Mouse (Mus musculus) ES-Bruce4 (cell line): ENCODE data around the gene Ankrd9. TPM values are rescaled to one million over a fixed set of nuclear protein-coding genes. Genes with fewer than 3 reads are reported as not detected.

Experiments used
- H3K27ac ChIP-seq: 2 replicates; pipeline ENCODE4 v1.5.1; 2012; ENCODE audit warnings: low read length, inconsistent platforms; ENCODE audit not compliant: insufficient read depth
- H3K27me3 ChIP-seq: 2 replicates; pipeline ENCODE4 v1.6.1; 2012; ENCODE audit warnings: mild to moderate bottlenecking, low read length, inconsistent platforms; ENCODE audit not compliant: control insufficient read depth, poor library complexity, insufficient read depth, severe bottlenecking
- H3K36me3 ChIP-seq: 2 replicates; pipeline ENCODE4 v1.6.1; 2012; ENCODE audit warnings: inconsistent platforms, mild to moderate bottlenecking, low read length, moderate library complexity; ENCODE audit not compliant: control insufficient read depth, poor library complexity, insufficient read depth, severe bottlenecking
- H3K4me1 ChIP-seq: one replicate; pipeline ENCODE4 v1.8.1; 2011; ENCODE audit warnings: low read length; ENCODE audit not compliant: control insufficient read depth, insufficient read depth
- H3K4me3 ChIP-seq: 2 replicates; pipeline ENCODE4 v1.5.1; 2011; ENCODE audit warnings: low read depth, mild to moderate bottlenecking, low read length
- H3K9ac ChIP-seq: 2 replicates; pipeline ENCODE4 v1.6.1; 2012; ENCODE audit warnings: low read depth, mild to moderate bottlenecking, inconsistent platforms; ENCODE audit not compliant: poor library complexity, severe bottlenecking
- H3K9me3 ChIP-seq: replicated peaks from 2 replicates; pipeline ENCODE4 v1.6.1; 2012; ENCODE audit warnings: mild to moderate bottlenecking, low read length, inconsistent platforms; ENCODE audit not compliant: control insufficient read depth, poor library complexity, insufficient read depth, severe bottlenecking
- CTCF ChIP-seq: IDR thresholded peaks from one replicate; pipeline ENCODE4 v1.8.1; 2011; ENCODE audit warnings: low read depth, low read length
- EP300 ChIP-seq: IDR thresholded peaks from 2 replicates; pipeline ENCODE4 v1.6.1; 2011; ENCODE audit warnings: low read depth, low read length; ENCODE audit not compliant: insufficient read depth
- POLR2A ChIP-seq: IDR thresholded peaks from one replicate; pipeline ENCODE4 v1.8.1; 2011; ENCODE audit warnings: low read length; ENCODE audit not compliant: insufficient read depth
- polyA plus RNA-seq: library from polyadenylated mRNA; stranded (reverse); fragments of >200 nt; gene quantifications from 2 replicates; pipeline ENCODE4 v1.2.4, GENCODE M21; 2011; ENCODE audit warnings: low read depth; ENCODE audit not compliant: missing spikeins, insufficient read depth, insufficient read length

Ankrd9 gene
- polyA plus RNA-seq, 1 experiment, result 4.9 TPM

DNA sequence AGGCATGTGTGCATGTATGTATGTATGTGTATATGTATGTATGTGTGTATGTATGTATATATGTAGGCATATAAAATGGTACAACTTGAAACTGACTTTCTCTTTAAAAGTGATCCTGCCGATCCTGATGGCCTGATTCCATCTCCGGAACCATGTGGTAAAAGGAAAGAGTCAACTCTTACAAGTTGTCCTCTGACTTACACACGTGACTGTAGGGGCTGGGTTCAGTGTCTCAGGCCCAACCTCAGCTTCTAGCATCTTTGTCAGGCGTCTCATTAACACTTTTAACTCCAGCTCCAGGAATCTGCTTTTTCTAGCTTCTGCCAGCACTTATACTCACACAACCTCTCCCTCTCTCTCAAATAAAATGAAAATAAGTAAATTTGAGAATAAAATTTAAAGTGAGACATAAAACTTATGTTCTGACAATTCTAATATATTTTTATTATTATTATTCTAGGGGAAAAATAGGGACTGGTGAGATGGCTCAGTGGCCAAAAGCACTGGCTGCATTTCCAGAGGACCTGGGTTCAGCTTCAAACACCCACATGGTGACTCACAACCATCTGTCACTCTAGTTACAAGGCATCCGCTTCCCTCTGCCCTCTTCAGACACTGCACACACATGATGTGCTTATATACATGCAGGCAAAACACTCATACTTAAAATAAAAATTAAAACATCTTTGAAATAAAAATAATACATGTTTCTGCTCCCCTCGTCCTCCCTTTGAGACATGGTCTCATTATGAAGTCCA lies 26.0 kb downstream of the Ankrd9 start:
- no peaks in the 10 kb centered on the region for H3K4me1 ChIP-seq
- H3K9ac ChIP-seq, result no peak overlapping the region
- H3K4me3 ChIP-seq, result no peak overlapping the region
- H3K27ac ChIP-seq, result no peak overlapping the region
- H3K36me3 ChIP-seq, result no peaks in the 10 kb centered on the region; the same call in 1 of the 2 replicates
- no peaks in the 10 kb centered on the region for H3K27me3 ChIP-seq
- no peak for TF ChIP-seq EP300
- TF ChIP-seq CTCF, result no peak
- no peak for TF ChIP-seq POLR2A
- no peaks in the 10 kb centered on the region for H3K9me3 ChIP-seq

DNA sequence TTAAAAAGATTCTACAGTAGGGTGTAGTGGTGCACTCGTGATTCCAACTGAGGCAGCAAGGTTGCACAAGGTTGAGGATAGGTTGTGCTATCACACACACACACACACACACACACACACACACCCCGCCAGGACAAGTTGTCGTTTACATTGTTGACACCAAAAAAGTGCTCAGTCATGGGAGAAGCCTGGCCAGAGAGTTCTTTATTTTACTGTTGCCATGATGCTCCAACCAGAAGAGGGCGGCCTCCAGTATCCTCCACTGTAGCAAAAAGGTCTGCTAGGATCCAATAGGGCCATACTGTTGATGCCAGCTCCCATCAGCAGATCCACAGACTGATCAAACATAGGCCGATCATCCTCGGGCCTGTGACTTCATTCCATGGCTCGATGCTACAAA lies 27.6 kb downstream of the Ankrd9 start:
- H3K36me3 ChIP-seq, result no peaks in the 10 kb centered on the region; the same call in 1 of the 2 replicates
- H3K27me3 ChIP-seq, result no peaks in the 10 kb centered on the region
- no peak overlapping the region for H3K9ac ChIP-seq
- H3K27ac ChIP-seq, result no peak overlapping the region
- H3K9me3 ChIP-seq, result no peaks in the 10 kb centered on the region
- TF ChIP-seq EP300 (no peak), POLR2A (no peak), CTCF (no peak)
- H3K4me3 ChIP-seq, result no peak overlapping the region
- no peaks in the 10 kb centered on the region for H3K4me1 ChIP-seq

DNA sequence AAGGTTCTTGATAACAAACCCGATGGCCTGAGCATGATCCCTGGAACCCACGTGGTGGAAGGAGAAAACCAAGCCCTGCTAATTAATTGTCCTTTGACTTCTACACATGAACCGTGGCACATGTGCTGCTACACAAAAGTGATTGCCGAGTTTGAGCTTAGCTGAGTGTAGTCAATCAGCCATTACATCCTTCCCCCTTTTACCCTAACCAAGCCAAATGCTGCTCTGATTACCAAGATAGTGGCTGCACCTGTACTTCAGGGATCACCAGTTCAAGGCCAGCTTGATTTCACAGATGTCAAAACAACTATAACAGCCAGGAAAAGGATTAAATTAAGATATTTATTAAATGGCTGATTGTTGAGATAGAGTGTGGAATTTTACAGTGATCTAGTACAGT lies 28.7 kb downstream of the Ankrd9 start:
- no peaks in the 10 kb centered on the region for H3K36me3 ChIP-seq
- no peaks in the 10 kb centered on the region for H3K27me3 ChIP-seq
- no peak overlapping the region for H3K4me3 ChIP-seq

DNA sequence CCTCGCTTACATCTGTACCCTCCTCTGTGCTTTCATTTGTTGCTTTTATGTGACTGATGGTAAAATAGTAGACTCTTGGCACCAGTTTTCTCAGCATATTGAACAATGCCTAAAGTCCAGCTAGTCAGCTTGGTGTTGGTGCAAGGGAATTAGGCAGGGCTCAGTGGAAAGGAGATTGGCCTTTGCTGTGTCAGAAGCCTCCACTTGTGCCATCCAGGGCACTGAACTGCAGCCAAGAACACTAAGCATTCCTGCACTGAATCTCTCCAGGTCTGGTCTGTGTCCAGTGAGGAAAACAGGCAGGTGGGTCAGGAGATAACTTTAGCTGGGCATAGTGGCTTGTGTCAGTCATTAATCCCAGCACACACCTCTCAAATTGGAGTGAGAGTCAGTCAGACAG lies 29.4 kb downstream of the Ankrd9 start:
- Histone ChIP-seq H3K4me1 (no peaks in the 10 kb centered on the region), H3K27ac (no peak overlapping the region), H3K4me3 (no peak overlapping the region), H3K36me3 (no peaks in the 10 kb centered on the region), H3K9me3 (no peaks in the 10 kb centered on the region), H3K9ac (no peak overlapping the region), H3K27me3 (no peaks in the 10 kb centered on the region)
- no peak for TF ChIP-seq EP300
- TF ChIP-seq CTCF, result no peak
- no peak for TF ChIP-seq POLR2A

More for the DNA sequence above, 28.7 kb downstream of the Ankrd9 start:
- Histone ChIP-seq H3K27ac (no peak overlapping the region), H3K9me3 (no peaks in the 10 kb centered on the region), H3K9ac (no peak overlapping the region), H3K4me1 (no peaks in the 10 kb centered on the region)
- no peak for TF ChIP-seq EP300
- no peak for TF ChIP-seq CTCF
- no peak for TF ChIP-seq POLR2A

DNA sequence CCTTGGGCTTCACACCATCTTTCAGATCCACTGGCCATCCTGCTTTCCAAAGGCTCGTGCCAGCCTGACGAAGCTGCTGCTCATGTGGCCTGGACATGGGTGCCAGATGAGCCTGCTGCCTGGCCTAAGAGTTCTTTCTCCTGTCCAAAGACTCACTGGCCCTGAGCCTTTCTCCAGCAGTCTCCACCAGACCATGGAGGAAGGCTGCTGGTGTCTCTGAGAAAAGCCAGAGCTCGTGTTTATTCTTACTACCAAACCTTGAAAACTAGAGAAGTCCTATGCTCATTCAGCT lies 30.0 kb downstream of the Ankrd9 start:
- Histone ChIP-seq H3K4me1 (no peaks in the 10 kb centered on the region), H3K9me3 (no peaks in the 10 kb centered on the region), H3K9ac (no peak overlapping the region), H3K27me3 (no peaks in the 10 kb centered on the region), H3K4me3 (no peak overlapping the region), H3K27ac (no peak overlapping the region), H3K36me3 (no peaks in the 10 kb centered on the region)
- TF ChIP-seq CTCF, result no peak
- no peak for TF ChIP-seq POLR2A
- no peak for TF ChIP-seq EP300

DNA sequence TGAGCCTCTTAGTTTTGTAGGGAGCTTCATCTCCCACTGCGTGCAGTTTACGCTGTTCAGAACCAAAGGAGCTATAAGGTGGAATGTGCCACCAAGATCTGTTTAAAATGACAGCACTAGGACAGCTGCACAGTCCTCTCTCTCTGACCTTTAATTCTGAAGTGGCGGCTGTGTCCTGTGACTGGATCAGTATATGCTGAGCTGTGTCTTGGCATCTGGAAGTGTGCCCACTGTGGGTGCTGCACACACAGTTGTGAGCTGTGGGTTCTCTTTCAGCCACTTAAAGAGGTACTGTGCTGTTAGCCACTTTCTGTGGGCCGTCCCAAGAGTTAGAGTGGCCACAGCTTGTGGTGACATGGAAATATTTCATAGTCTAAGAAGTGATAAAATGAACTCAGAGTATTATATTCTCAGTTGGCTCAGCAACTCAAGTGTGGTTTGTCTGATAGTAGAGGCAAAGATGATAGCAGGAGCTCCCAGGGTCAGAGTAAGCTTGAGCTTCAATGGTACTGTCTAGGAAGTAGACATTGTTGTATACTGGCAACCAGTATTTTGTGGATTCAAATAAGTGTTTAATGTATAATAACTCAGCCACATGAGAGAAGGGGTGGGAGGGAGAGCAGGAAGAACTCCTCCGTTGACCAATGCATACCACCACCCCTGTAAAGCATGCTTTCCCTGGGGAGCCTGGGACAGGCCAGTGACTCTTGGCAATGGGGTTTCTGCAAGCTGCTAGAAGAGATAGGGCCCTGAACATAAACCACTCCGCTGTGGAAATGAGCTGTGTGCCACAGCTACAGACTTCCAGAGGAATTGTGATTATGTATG lies 30.5 kb downstream of the Ankrd9 start:
- Histone ChIP-seq H3K4me3 (no peak overlapping the region), H3K36me3 (no peaks in the 10 kb centered on the region), H3K27me3 (no peaks in the 10 kb centered on the region), H3K9ac (no peak overlapping the region), H3K27ac (no peak overlapping the region), H3K9me3 (no peaks in the 10 kb centered on the region), H3K4me1 (no peaks in the 10 kb centered on the region)
- TF ChIP-seq CTCF (no peak), EP300 (no peak), POLR2A (no peak)
